Mouse (Mus musculus) embryonic fibroblast, embryonic 13.5 days (primary cell): ENCODE measurements around the gene Clca3b.
"Not testable (repeated sequence)": the region's sequence is repeated elsewhere in the genome, so short reads cannot be mapped to it uniquely, and the experiment has no call there.

Experiments
- CTCF ChIP-seq: IDR thresholded peaks from 2 replicates; pipeline ENCODE4 v1.5.1; 2011; ENCODE audit warnings: mild to moderate bottlenecking, control low read depth, low read length, moderate library complexity, borderline replicate concordance; ENCODE audit not compliant: insufficient read depth
- POLR2A ChIP-seq: IDR thresholded peaks from 2 replicates; pipeline ENCODE4 v1.6.1; 2011; ENCODE audit warnings: low read depth, mild to moderate bottlenecking, control low read depth, low read length, moderate library complexity

DNA sequence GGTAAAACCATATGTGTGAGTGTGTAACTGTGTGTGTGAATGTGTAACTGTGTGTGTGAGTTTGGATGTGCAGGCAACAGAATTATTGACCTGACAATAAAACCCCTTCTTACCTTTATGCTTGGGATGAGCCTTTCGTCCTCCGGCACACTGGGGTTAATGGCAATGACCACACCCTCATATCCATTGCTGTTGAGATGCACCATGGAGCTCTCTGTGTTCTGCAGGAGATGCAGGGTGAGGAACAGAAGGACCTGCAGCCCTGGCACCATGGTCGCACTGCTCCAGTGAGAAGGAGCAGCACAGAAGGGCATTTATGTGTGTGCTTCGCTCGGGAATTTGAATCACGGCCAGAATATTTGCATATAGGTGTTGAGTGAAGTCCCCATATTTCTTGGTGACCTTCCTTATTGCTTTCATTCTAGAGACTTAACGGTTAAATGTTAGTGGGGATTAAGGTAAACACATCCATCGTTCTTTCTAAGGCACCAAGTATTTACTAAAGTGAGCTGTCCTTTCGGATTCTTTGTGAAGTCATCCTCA lies at the start of gene Clca3b:
- TF ChIP-seq CTCF, POLR2A: not testable (repeated sequence)
